Mouse (Mus musculus) cerebellum, postnatal 36 days (tissue): Measurements from ENCODE around the gene Ep300.
"Not testable (repeated sequence)": the region's sequence is repeated elsewhere in the genome, so short reads cannot be mapped to it uniquely, and the experiment has no call there.

Experiments
- DNase-seq, 2 experiments: peaks; one replicate each; pipeline ENCODE4 v3.0.0; 2021 to 2022; ENCODE audit warnings: mixed read lengths in 2 of 2

The Ep300 gene

DNA sequence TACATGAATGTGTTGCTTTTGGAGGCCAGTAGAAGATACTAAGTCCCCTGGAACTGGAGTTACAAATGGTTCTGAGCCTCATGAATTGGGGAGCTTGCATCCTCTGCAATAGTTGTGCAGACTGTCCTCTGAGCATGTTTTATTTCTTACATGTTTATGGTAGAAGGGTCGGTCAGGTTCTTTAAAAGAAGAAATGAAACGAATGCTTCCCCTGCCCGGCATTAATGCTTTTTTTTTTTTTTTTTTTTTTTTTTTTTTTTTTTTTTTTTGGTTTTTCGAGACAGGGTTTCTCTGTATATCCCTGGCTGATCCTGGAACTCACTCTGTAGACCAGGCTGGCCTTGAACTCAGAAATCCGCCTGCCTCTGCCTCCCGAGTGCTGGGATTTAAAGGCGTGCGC is 13.6 kb downstream of the Ep300 start:
- not testable (repeated sequence) for DNase-seq

DNA sequence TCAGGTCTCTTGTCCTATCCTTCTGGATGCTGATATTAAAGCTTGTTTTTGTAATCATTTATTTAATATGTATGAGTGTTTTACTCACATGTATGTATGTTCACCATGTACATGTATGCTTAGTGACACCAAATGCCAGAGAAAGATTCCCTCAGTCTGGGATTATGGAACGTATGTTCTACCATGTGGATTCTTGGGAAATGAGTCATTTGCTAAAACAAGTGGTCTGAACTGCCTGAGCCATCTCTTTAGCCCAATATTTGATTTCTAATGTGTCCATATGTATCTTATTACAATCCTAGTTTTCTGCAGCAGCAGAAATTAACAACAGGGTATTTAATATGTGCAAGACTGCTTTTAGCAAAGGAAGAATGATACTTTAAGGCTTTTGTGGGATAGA is 20.1 kb downstream of the Ep300 start:
- no peak for DNase-seq

DNA sequence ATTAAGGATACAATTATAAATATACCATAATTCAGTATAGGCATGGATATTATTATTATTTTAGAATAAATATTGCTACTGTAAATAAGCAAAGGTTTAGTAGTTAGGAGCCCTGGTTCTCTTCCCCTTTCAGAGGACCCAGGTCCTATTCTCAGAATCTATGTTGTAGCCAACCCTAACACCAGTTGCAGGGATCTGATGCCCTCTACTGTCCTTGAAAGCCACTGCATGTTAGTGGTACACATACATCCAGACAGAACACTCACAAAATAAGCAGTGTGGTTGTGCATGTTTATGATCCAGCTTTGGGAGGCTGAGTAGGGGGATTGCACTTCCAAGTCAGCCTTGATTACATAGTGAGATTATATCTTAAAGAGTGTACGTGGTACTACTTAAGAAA is 21.5 kb downstream of the Ep300 start:
- DNase-seq, result no peak

DNA sequence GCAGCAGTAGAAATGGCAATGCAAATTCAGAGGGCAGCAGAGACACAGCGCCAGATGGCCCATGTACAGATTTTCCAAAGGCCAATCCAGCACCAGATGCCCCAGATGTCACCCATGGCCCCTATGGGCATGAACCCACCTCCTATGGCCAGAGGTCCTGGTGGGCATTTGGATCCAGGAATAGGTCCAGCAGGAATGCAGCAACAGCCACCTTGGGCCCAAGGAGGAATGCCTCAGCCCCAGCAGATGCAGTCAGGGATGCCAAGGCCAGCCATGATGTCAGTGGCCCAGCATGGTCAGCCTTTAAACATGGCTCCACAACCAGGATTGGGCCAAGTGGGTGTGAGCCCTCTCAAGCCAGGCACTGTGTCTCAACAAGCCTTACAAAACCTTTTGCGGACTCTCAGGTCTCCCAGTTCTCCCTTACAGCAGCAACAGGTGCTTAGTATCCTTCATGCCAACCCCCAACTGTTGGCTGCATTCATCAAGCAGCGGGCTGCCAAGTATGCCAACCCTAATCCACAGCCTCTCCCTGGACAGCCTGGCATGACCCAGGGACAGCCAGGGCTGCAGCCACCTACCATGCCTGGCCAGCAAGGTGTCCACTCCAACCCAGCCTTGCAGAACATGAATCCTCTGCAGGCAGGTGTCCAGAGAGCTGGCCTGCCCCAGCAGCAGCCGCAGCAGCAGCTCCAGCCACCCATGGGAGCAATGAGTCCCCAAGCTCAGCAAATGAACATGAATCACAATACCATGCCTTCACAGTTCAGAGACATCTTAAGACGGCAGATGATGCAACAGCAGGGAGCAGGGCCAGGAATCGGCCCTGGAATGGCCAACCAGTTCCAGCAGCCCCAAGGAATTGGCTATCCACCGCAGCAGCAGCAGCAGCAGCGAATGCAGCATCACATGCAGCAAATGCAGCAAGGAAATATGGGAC is 64.6 kb downstream of the Ep300 start:
- peak; percentile 57 to 60 for DNase-seq

DNA sequence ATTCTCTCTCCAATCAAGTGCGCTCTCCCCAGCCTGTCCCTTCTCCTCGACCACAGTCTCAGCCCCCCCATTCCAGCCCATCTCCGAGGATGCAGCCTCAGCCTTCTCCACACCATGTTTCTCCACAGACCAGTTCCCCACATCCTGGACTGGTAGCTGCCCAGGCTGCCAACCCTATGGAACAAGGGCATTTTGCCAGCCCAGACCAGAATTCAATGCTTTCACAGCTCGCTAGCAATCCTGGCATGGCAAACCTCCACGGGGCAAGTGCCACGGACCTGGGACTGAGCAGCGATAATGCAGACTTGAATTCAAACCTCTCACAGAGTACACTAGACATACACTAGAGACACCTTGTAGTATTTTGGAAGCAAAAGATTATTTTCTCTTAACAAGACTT is 65.5 kb downstream of the Ep300 start:
- peak; percentile 85 for DNase-seq

DNA sequence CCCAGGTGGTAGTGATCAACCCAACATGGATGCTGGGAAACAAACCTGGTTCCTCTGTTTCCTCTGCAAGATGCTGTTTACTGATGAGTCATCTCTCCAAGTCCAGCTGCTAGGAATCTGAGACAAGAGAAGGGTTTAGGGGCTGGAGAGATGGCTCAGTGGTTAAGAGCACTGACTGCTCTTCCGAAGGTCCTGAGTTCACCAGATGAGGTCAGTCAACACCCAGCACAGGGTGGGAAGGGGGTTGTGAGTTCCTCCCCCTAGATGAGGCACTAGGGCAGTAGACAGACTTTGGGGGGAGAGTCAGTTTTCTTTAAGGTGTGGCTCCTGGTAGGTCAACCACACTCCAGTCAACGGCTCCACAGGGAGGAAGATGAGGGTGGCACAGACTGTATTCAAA is 76.5 kb downstream of the Ep300 start:
- DNase-seq, result no peak

DNA sequence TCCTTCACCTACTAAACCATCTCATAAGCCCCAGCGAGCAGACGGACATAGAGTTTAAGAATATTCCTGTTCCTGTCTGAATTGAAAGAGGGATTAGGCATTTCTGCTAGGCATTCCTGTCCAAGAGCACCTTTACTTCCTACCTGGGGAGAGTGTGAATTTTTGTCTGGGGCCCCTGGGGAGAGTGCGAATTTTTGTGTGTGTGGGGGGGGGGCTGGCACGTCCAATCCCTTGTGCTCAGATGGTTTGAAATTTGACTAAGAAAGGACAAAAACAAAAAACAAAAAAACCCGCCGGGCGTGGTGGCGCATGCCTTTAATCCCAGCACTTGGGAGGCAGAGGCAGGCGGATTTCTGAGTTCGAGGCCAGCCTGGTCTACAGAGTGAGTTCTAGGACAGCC is 78.1 kb downstream of the Ep300 start:
- DNase-seq, result no peak

DNA sequence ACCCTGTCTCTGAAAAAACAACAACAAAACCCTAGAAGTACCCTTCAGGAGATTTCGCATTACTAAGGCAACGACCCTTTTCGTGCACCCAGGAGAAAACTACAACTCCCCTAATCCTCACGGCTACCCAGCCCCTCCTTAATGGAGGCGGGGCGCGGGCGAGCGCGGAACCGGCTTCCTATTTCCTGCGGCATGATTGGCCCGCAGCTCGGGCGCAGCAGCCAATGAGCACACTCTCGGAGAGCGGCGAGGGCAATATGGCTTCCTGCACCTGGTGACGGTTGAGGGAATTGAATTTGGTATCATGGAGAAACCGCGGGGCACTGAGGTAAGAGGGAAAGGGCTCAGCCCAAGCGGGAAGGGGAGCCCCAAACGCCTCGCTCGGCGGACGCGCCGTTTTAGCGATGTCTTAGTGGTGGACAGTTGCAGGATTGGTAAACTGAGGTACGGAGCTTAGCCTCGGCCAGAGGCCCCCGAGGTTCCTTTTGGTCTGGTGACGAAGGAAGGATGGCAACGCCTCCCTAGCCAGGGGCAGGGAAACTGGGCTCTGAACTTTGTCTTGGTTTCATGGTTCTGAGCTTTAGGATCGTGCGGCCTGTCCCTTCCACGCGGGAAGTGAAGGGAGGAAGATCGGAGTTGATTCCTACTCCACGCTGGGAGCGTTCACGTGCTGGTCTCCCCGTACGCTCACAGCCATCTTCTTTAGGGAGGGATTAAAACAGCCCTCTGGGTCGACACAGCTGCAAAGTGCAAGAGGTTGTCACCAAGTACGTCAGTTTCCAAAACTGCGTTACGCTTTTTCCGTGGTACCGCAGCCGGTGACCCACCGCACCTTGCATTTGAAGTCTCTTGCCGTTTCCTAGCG is 78.8 kb downstream of the Ep300 start, which contains the start of gene L3mbtl2:
Gene L3mbtl2 (plus strand): TSS at position 193 of the 865 bp plus-strand sequence.
- DNase-seq, result peak; percentile 87 to 90

DNA sequence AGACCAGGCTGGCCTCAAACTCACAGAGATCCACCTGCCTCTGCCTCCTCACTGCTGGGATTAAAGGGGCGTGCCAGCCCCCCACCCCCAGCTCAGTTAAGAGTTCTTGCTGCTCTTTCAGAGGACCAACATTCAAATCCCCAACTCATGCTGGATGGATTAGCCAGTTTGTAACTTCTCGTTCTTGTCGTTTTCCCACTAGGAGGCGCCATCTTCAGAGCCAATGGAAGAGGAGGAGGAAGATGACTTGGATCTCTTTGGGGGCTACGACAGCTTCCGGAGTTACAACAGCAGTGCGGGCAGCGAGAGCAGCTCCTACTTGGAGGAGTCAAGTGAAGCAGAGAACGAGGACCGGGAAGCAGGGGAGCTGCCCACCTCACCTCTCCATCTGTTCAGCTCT is 81.8 kb downstream of the Ep300 start:
- no peak for DNase-seq

DNA sequence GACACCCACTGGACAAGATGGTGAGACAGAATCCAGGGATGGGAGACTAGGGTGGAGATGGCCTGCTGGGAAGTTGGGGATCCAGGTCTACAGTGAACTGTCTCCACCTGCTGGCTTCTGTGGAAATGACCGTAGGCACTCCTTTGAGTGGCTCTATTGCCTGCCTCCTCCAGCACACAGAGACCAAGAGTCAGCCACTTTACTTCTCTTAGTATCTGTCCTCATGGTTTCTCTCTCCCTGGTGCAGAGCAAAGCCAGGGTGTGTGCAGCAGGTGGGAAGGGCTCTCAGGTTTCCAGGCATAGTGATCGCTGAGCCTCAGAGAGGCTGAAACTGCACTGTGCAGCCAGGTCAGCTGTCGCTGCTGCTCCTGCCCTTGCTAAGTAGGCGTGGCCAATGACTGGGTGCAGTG is 85.1 kb downstream of the Ep300 start:
- DNase-seq, result peak; percentile 54 to 55

DNA sequence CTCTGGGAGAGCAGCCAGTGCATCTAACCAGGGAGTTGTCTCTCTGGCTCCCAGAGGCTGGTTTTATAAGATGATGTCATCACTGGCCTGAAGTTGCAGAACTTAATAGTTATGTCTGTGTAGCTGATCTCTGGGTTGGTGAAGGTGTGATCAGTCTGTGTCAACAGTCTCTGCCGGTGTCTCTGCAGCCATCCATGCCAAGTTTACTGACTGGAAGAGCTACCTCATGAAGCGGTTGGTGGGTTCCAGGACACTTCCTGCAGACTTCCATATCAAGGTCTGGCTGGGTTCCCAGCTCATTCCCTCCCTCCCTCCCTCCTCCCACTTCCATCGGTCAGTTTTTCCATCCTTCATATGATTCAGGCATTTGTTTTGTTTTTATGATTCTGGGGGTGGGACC is 91.5 kb downstream of the Ep300 start:
- DNase-seq, result no peak

DNA sequence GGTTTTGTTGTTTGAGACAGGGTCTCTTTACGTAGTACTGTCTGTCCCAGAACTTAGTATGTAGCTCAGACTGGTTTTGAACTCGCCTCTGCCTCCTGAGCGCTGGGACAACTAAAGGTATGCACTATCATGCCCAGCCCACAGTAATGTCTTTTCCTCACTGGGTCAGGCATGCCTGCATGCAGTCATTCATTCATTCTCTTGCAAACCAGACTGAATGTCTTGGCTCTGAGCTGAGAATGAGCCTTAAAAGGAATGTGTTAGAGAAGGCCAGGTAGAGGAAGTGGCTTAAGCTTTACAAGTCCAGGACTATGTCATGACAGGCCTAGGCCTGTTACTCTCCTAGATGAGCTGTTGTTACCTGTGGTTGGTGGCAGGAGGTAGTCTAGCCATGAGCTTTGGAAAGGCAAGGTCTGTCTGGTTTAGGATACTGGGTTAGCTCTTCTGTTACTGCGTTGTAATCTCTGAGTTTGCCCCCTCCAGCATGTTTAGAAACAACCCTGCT is 95.2 kb downstream of the Ep300 start:
- no peak for DNase-seq

DNA sequence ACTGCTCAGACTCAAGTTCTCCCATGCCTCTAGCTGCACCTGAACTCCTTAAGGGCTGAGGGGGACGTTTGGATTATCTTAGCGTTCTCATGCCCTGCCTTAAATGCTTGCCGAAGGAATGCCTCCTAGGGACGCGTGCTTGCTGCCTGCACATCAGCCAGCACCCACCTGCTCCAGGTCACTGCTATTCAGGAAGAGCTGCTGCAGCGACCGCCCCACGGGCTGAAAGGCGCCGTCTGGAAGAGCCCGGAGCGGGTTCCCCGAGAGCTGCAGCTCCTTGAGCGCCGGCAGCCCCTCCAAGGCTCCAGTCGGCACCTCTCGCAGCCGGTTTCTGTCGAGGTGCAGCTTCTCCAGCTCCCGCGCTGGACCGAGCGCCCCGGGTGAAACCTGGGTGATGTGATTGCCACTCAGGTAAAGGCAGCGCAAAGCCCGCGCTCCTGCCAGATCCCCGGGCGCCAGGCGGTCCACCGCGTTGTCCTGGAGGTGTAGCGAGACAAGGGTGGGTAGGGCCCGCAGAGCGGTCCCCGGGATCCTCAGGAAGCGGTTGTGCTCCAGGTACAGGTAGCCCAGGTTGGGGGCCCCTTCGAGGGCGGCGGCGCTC is 108.3 kb downstream of the Ep300 start:
- DNase-seq, result no peak

DNA sequence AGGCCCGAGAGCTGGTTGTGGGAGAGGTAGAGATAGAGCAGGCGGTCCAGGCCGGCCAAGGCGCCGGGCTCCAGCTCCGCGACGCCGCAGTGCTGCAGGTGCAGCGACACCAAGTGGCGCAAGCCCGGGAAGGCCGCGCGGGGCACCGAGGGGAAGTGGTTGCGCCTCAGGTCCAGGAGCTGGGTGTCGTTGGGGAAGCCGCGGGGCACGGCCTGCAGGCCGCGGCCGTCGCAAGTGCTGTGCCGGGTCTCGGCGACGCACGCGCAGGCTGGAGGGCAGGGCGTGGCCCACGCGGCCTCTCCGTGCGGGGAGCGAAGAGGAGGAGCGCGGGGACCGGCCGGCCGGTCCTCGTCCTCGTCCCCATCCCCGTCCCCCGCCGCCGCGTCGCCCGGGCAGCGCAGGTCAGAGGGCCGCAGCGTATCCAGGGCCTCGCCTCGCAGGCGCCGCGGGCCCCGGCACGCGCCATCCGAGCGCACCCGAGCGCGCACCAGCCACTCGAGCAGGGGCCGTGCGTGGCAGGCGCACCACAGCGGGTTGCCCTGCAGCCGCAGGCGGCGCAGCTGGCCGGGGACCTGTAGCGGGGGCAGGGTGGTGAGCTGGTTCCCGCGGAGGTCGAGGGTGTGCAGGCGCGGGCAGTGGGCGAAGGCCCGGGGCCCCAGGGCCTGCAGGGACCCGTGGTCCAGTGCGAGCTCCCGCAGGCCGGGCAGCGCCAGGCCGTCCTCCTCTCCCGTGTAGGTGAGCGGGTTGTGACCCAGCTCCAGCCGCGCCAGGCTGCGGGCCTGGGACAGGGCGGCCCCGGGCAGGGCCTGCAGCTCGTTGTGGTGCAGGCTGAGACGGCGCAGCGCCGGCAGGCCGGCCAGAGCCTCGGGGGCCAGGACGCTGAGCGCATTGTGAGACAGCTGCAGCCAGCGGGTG is 109.1 kb downstream of the Ep300 start:
- peak; percentile 84 to 88 for DNase-seq

DNA sequence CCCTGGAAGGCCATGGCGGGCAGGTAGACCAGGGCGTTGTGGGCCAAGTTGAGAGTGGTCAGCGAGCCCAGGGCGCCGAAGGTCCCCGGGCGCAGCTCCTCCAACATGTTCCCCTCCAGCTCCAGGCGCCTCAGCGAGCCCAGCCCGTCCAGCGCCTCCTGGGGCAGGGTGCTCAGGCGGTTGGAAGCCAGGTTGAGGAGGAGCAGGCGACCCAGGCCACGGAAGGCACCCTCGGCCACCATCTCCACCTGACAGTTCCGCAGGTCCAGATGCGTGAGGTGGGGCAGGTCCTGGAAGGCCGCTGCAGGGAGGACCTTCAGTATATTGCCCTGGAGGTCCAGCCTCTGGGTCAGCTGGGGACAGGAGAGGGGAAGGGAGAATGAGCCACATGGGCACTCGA is 109.7 kb downstream of the Ep300 start:
- DNase-seq, result peak in 1 of 2 experiments; percentile 25

DNA sequence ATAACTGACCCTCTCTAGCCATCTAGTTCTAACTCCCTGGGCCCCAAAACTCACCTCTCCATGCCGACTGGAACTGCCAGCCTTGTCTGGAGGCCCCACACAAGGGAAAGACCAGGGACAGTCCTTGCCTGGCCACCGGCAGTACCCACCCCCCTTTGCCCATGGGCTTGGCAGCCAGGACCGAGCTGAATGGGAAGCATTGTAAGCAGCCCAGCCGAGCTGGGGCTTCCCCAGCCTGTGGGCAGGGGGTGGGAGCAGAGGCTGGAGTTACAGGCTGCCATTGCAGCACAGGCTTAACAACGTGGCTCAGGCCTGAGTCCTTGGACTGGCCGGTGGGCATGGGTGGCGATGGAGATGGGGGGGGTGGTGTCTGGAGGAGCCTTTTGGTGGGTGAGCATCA is 112.0 kb downstream of the Ep300 start, which contains the start of gene Chadl:
Gene Chadl (minus strand): TSS at position 113 of the 400 bp plus-strand sequence.
- DNase-seq, result no peak

DNA sequence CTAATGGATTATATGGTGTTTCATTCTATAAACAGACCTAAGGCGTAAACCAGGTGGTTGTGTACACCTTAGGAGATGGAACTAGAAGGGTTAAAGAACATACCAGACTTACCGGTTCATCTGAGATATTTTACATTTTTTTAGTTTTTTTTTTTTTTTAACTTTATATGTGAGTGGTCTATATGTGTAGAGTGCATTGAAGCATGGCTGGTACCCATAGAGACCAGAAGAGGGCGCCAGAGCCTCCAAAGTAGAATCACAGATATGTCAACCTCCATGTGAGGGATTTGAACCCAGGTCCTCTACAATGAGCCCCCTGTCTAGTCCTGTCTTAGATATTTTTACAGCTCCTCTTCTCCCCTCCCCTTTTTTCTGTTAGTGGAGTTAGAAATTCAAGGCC is 112.7 kb downstream of the Ep300 start:
- peak; percentile 38 to 41 for DNase-seq

DNA sequence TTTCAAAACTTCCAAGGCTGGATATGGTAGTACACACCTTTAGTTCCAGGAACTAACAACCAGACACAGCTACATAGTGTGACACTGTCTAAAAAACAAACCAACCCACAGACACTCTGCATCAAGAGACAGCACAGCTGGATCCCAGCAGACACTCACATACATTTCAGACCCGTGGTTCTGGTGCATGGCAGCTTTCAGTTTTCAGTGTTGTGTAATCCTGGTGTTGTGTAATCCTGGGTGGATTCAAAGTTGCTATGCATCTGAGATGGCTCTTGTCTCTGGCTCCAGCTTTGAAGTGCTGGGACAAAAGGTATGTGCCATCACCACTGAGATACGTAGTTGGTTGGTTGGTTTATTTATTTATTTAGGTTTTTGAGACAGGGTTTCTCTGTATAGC is 113.4 kb downstream of the Ep300 start:
- DNase-seq, result no peak

DNA sequence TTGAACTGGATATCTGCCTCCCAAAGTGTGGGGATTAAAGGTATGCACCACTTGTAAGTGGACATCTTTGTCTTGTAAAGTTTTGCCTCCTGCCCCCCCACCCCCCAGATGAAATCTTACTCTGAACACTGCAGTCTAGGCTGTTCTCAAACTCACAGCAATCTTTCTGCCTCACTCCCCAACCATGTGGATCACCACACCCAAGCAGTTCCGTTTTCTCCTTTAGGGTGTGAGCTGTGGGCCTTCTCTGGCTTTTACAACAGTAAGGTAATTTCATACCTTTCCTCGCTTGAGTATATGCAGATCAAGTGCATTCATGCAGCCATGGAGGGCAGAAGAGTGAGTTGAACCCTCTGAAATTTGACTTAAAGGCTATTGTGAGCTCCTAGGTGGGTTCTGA is 115.0 kb downstream of the Ep300 start:
- no peak for DNase-seq

DNA sequence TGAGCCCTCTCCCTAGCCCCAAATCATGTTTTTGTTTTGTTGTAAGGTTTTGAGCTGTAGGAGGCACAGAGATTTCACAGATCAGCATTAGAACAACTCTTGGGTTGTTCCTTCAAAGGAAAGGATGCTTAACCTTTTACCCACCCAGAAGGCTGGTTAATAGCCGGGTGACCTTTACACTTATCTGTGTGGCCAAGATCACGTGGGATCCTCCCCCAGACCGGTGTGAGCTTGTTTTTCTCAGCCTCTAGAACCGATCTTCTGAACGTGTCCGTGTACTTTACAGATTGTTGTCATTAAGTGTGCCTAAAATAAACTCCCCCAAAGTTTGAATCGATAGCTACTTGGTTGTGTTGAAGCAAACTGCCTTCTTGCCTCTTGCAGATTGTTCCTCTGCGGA is 115.5 kb downstream of the Ep300 start:
- DNase-seq, result no peak

DNA sequence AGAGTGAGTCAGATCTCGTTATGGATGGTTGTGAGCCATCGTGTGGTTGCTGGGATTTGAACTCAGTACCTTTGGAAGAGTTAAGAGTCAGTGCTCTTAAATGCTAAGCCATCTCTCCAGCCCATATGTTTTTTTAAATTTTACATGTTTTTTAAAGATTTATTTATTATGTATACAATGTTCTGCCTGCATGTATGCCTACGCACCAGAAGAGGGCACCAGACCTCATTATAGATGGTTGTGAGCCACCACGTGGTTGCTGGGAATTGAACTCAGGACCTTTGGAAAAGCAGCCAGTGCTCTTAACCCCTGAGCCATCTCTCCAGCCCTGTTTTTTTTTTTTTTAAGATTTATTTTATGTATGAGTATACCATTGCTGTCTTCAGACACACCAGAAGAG is 116.2 kb downstream of the Ep300 start:
- not testable (repeated sequence) for DNase-seq
